ENCODE assay signal across 10 mouse cellular contexts in genomic region chr8:94800278-94800968, GRCm38 (mm10). TPM values are rescaled to one million over a fixed set of nuclear protein-coding genes. Genes with fewer than 3 reads are reported as not detected.
A peak's percentile ranks its signal among the peaks of the same experiment; 100 is the strongest.
DNase-seq lines count a peak whose midpoint lies in the region; ATAC-seq and TF ChIP-seq lines count a peak whose summit lies in the region.
"Had no signal": no experiment of that assay in that cellular context is flagged by ENCODE, and none has a peak within 500 bp of the region (broad histone marks: within the 10 kb centered on the region; RNA-seq: fewer than 3 reads in every experiment).

No protein-coding gene starts in this region.

- H3K27me3 ChIP-seq in kidney, postnatal 0 days (ENCODE audit: insufficient read depth, low read length): no peaks in the 10 kb centered on the region
- no peaks in the 10 kb centered on the region for H3K27me3 ChIP-seq in kidney, embryonic 16.5 days (ENCODE audit: insufficient read depth, low read length)

- H3K4me1 ChIP-seq in kidney, postnatal 0 days (replicated peaks; ENCODE audit: insufficient read depth, low read length): no peaks in the 10 kb centered on the region
- H3K4me1 ChIP-seq in kidney, embryonic 16.5 days (ENCODE audit: insufficient read depth, low read length): peaks cover 7% of the 10 kb centered on the region

- H3K9ac ChIP-seq in kidney, postnatal 0 days (ENCODE audit: low read depth, low read length): no peak overlapping the region
- H3K9ac ChIP-seq in kidney, embryonic 16.5 days (replicated peaks; ENCODE audit: low read length): no peak overlapping the region

- H3K27ac ChIP-seq in kidney, postnatal 0 days: no peak overlapping the region
- no peak overlapping the region for H3K27ac ChIP-seq in kidney, embryonic 16.5 days (ENCODE audit: low read length)

- no peaks in the 10 kb centered on the region for H3K9me3 ChIP-seq in kidney, postnatal 0 days (replicated peaks; ENCODE audit: low read length)
- no peaks in the 10 kb centered on the region for H3K9me3 ChIP-seq in kidney, embryonic 16.5 days (ENCODE audit: low read length)

- no peak overlapping the region for H3K4me3 ChIP-seq in kidney, postnatal 0 days (replicated peaks; ENCODE audit: low read depth, low read length)
- no peak overlapping the region for H3K4me3 ChIP-seq in kidney, embryonic 16.5 days (ENCODE audit: low read length)

- DNase-seq in kidney, postnatal 0 days (ENCODE audit: low spot score): peak; percentile 69
- DNase-seq in kidney, adult 18-20 months: no peak
- peak; percentile 12 for DNase-seq in thymus, postnatal 0 days (ENCODE audit: low spot score)
- DNase-seq in thymus, postnatal 36 days: no peak
- peak; percentile 67 for DNase-seq in right cerebral cortex, postnatal 14 days
- DNase-seq in spleen, postnatal 14 days (ENCODE audit: low spot score in 2 of 2): no peak

- no peak; the same call in 1 of the 2 replicates for ATAC-seq in kidney, postnatal 0 days (replicated peaks; ENCODE audit: low FRiP score, low read depth)
- peak; percentile 44 for ATAC-seq in erythroid progenitor cell, adult 5-6 weeks (replicated peaks; ENCODE audit: low FRiP score, poor library complexity, severe bottlenecking)
- no peak for ATAC-seq in kidney, embryonic 16.5 days (ENCODE audit: low FRiP score, low TSS enrichment)

- no peaks in the 10 kb centered on the region for H3K36me3 ChIP-seq in kidney, postnatal 0 days (ENCODE audit: insufficient read depth, low read length)
- no peaks in the 10 kb centered on the region for H3K36me3 ChIP-seq in kidney, embryonic 16.5 days (ENCODE audit: insufficient read depth, low read length)

- H3K4me2 ChIP-seq in kidney, postnatal 0 days (ENCODE audit: low read length): no peak overlapping the region
- no peak overlapping the region for H3K4me2 ChIP-seq in kidney, embryonic 16.5 days (replicated peaks; ENCODE audit: low read depth, low read length)

- TF ChIP-seq CTCF in kidney, postnatal 0 days (IDR thresholded peaks at IDR 0.05; ENCODE audit: low read depth): no peak

- WGBS in kidney, postnatal 0 days: 50% methylated on average over 7 of the region's 7 CpGs
- WGBS in kidney, embryonic 16.5 days: 63% methylated on average over 7 of the region's 7 CpGs

RNA-seq across cellular contexts. Expression of gene Ccl17, which starts 9.8 kb away (rescaled TPM):
- polyA plus RNA-seq in kidney, postnatal 0 days (2015; fragmentation: Nextera tagmentation; extraction: Ambion mirVana): 0.69 and 1.2 TPM in 2 replicates
- 23.8 and 28.6 TPM in 2 replicates for polyA plus RNA-seq in thymus, postnatal 0 days (2015; fragmentation: Nextera tagmentation; extraction: Ambion mirVana)
- not detected in 2 replicates for total RNA-seq in erythroid progenitor cell, adult 5-6 weeks (2015; ENCODE audit: low replicate concordance)
- total RNA-seq in erythroid progenitor cell, adult 5-6 weeks (2017; ENCODE audit: low replicate concordance): not detected in 2 replicates
- 0.57 TPM in 1 of 2 replicates, not detected in the other for polyA plus RNA-seq in kidney, embryonic 16.5 days (2015; fragmentation: Nextera tagmentation; extraction: Ambion mirVana)
- total RNA-seq: liver, adult 2 months had no signal
- polyA plus RNA-seq: heart, postnatal 0 days had no signal

RNA-seq across cellular contexts. Expression of gene Cx3cl1, which starts 28.6 kb away (rescaled TPM):
- 21.5 and 23.4 TPM in 2 replicates for polyA plus RNA-seq in kidney, postnatal 0 days (2015; fragmentation: Nextera tagmentation; extraction: Ambion mirVana)
- 5.6 and 9.6 TPM in 2 replicates for polyA plus RNA-seq in thymus, postnatal 0 days (2015; fragmentation: Nextera tagmentation; extraction: Ambion mirVana)
- 7.5 TPM in 1 of 2 replicates, not detected in the other for total RNA-seq in erythroid progenitor cell, adult 5-6 weeks (2015; ENCODE audit: low replicate concordance)
- 0.13 and 0.38 TPM in 2 replicates for total RNA-seq in erythroid progenitor cell, adult 5-6 weeks (2017; ENCODE audit: low replicate concordance)
- 12.8 and 14.0 TPM in 2 replicates for polyA plus RNA-seq in kidney, embryonic 16.5 days (2015; fragmentation: Nextera tagmentation; extraction: Ambion mirVana)

RNA-seq across cellular contexts. Expression of gene Coq9, which starts 37.7 kb away (rescaled TPM):
- 101 and 108 TPM in 2 replicates for polyA plus RNA-seq in kidney, postnatal 0 days (2015; fragmentation: Nextera tagmentation; extraction: Ambion mirVana)
- polyA plus RNA-seq in thymus, postnatal 0 days (2015; fragmentation: Nextera tagmentation; extraction: Ambion mirVana): 45.5 and 48.3 TPM in 2 replicates
- 27.8 and 34.8 TPM in 2 replicates for total RNA-seq in erythroid progenitor cell, adult 5-6 weeks (2015; ENCODE audit: low replicate concordance)
- total RNA-seq in erythroid progenitor cell, adult 5-6 weeks (2017; ENCODE audit: low replicate concordance): 42.1 and 47.1 TPM in 2 replicates
- 100 and 110 TPM in 2 replicates for polyA plus RNA-seq in kidney, embryonic 16.5 days (2015; fragmentation: Nextera tagmentation; extraction: Ambion mirVana)

RNA-seq across cellular contexts. Expression of gene Ciapin1, which starts 37.7 kb away (rescaled TPM):
- 112 and 129 TPM in 2 replicates for polyA plus RNA-seq in kidney, postnatal 0 days (2015; fragmentation: Nextera tagmentation; extraction: Ambion mirVana)
- polyA plus RNA-seq in thymus, postnatal 0 days (2015; fragmentation: Nextera tagmentation; extraction: Ambion mirVana): 103 and 112 TPM in 2 replicates
- 27.4 and 66.7 TPM in 2 replicates for total RNA-seq in erythroid progenitor cell, adult 5-6 weeks (2015; ENCODE audit: low replicate concordance)
- total RNA-seq in erythroid progenitor cell, adult 5-6 weeks (2017; ENCODE audit: low replicate concordance): 36.8 and 46.6 TPM in 2 replicates
- 125 and 131 TPM in 2 replicates for polyA plus RNA-seq in kidney, embryonic 16.5 days (2015; fragmentation: Nextera tagmentation; extraction: Ambion mirVana)

RNA-seq across cellular contexts. Expression of gene Ccl22, which starts 55.0 kb away (rescaled TPM):
- not detected in 2 replicates for polyA plus RNA-seq in kidney, postnatal 0 days (2015; fragmentation: Nextera tagmentation; extraction: Ambion mirVana)
- polyA plus RNA-seq in thymus, postnatal 0 days (2015; fragmentation: Nextera tagmentation; extraction: Ambion mirVana): 24.8 and 28.7 TPM in 2 replicates
- 0.72 TPM in 1 of 2 replicates, not detected in the other for total RNA-seq in erythroid progenitor cell, adult 5-6 weeks (2015; ENCODE audit: low replicate concordance)
- total RNA-seq in erythroid progenitor cell, adult 5-6 weeks (2017; ENCODE audit: low replicate concordance): 2.3 TPM in 1 of 2 replicates, not detected in the other
- polyA plus RNA-seq in kidney, embryonic 16.5 days (2015; fragmentation: Nextera tagmentation; extraction: Ambion mirVana): not detected in 2 replicates
- polyA plus RNA-seq: heart, postnatal 0 days had no signal

Comparison
In these comparisons a context has a peak if more than half of its experiments do, and no peak if none do; other contexts are left out.
1. DNase-seq: peak in kidney, postnatal 0 days (single experiment), thymus, postnatal 0 days (single experiment) and right cerebral cortex, postnatal 14 days (single experiment); none in kidney, adult 18-20 months (single experiment), thymus, postnatal 36 days (0 of 2) and spleen, postnatal 14 days (0 of 2).
2. RNA of gene Ccl17, which starts 9.8 kb away (polyA plus RNA-seq): 23.8 to 28.6 TPM in thymus, postnatal 0 days; 0.69 to 1.2 TPM in kidney, postnatal 0 days and 0.57 TPM in kidney, embryonic 16.5 days; every median in the first group is over 10 times any median in the second.